Mouse (Mus musculus) midbrain, embryonic 16.5 days (tissue): ENCODE data around the gene Pttg1. TPM values are rescaled to one million over a fixed set of nuclear protein-coding genes. Genes with fewer than 3 reads are reported as not detected.
A peak's percentile ranks its signal among the peaks of the same experiment; 100 is the strongest.

ENCODE experiments used
- ATAC-seq: fragments of 200-750 bp; cut with Nextera tagmentation; 2 replicates; pipeline ENCODE4 v1.8.0; 2017; ENCODE audit warnings: moderate TSS enrichment
- H3K27ac ChIP-seq: fragments of 300-500 bp; sonication (generic); 2 replicates; pipeline ENCODE4 v1.5.1; 2014; ENCODE audit warnings: mild to moderate bottlenecking, low read length, mixed read lengths
- H3K27me3 ChIP-seq: fragments of 300-500 bp; sonication (generic); 2 replicates; pipeline ENCODE4 v1.6.1; 2014; ENCODE audit warnings: low read depth, low read length, mixed read lengths; ENCODE audit not compliant: control insufficient read depth, insufficient read depth
- H3K36me3 ChIP-seq: fragments of 300-500 bp; sonication (generic); 2 replicates; pipeline ENCODE4 v1.6.1; 2014; ENCODE audit warnings: mild to moderate bottlenecking, low read length, moderate library complexity, mixed read lengths; ENCODE audit not compliant: control insufficient read depth, insufficient read depth
- H3K4me1 ChIP-seq: fragments of 300-500 bp; sonication (generic); 2 replicates; pipeline ENCODE4 v1.6.1; 2014; ENCODE audit warnings: mild to moderate bottlenecking, low read length, mixed read lengths; ENCODE audit not compliant: control insufficient read depth, insufficient read depth
- H3K4me2 ChIP-seq: fragments of 300-500 bp; sonication (generic); 2 replicates; pipeline ENCODE4 v1.6.1; 2014; ENCODE audit warnings: mild to moderate bottlenecking, low read length, mixed read lengths
- H3K4me3 ChIP-seq: fragments of 300-500 bp; sonication (generic); 2 replicates; pipeline ENCODE4 v1.5.1; 2014; ENCODE audit warnings: low read depth, mild to moderate bottlenecking, low read length, moderate library complexity, mixed read lengths
- H3K9ac ChIP-seq: fragments of 300-500 bp; sonication (generic); 2 replicates; pipeline ENCODE4 v1.6.1; 2014; ENCODE audit warnings: low read depth, low read length, mixed read lengths
- H3K9me3 ChIP-seq: fragments of 300-500 bp; sonication (generic); replicated peaks from 2 replicates; pipeline ENCODE4 v1.6.1; 2014; ENCODE audit warnings: mild to moderate bottlenecking, low read length, mixed read lengths; ENCODE audit not compliant: control insufficient read depth, poor library complexity, severe bottlenecking
- WGBS: fragments of 180-500 bp; shearing (Covaris S2); extraction: QIAGEN DNeasy Blood & Tissue Kit; methylation state at CpG from one replicate; pipeline ENCODE4 v1.1.7; 2014; 5-methylcytosine and 5-hydroxymethylcytosine counted together
- polyA plus RNA-seq: library from polyadenylated mRNA; unstranded; fragments of >200 nt; fragmentation: Nextera tagmentation; extraction: Ambion mirVana; gene quantifications from 2 replicates; pipeline ENCODE4 v1.2.1, GENCODE M21; 2015

The Pttg1 gene
- polyA plus RNA-seq, 1 experiment from 2014 or later, result 53.2 TPM

DNA sequence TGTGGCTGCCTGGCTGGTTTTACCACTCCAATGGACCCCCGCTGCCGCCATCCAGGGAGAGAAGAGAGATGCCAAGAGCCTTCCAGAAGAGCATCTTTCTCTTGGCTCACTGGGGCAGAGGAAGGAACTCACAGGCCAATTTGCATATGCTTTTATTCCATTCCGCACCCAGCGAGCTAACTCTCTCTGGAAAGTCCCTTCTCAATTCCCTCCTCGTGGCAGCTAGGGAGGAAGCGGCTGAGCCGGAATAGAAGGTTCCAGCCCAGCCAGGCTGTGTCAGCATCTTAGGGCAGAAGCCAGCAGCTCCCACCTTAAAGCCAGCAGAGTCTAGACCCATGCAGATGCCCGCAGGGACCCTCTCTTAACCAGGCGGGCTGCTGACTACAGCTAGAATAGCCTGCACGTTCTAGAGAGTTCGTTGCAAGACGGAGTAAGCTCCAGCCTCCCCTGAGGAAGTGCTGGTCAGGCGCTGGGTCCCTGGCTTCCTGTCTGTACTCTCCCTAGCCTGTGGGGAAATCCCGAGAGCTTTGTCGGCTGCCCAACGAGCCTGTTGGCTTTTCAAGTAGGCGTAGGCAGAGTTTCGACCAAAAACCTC, 40.9 kb downstream of the Pttg1 start:
- H3K4me2 ChIP-seq, result peak overlapping the region; percentile 73
- H3K9me3 ChIP-seq, result no peaks in the 10 kb centered on the region
- peak; percentile 84 for ATAC-seq
- WGBS, result 1% methylated on average over 18 of the region's 18 CpGs
- H3K4me3 ChIP-seq, result peak overlapping the region; percentile 38
- H3K4me1 ChIP-seq, result peaks cover 11% of the 10 kb centered on the region
- no peaks in the 10 kb centered on the region for H3K36me3 ChIP-seq
- H3K27me3 ChIP-seq, result no peaks in the 10 kb centered on the region
- H3K27ac ChIP-seq, result peak overlapping the region; percentile 80
- H3K9ac ChIP-seq, result peak overlapping the region; percentile 63

DNA sequence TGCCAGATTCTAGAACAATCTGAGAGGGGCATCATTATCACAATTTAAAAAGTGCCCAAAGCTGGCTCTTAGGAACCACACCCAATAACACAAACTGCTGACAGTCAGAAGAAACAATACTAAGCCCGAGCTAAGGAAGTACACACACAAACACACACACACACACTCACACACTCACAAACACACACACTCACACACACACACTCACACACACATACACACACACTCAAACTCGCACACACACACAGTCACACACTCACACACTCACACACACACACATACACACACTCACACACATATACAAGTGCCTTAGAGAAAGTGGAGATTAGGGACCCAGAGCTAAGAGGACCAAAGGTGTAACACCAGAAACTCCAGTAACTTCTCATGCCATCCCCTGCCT, 42.5 kb downstream of the Pttg1 start:
- no peaks in the 10 kb centered on the region for H3K36me3 ChIP-seq
- H3K27me3 ChIP-seq, result no peaks in the 10 kb centered on the region
- no peaks in the 10 kb centered on the region for H3K9me3 ChIP-seq
- H3K4me2 ChIP-seq, result no peak overlapping the region
- no peak for ATAC-seq
- H3K4me1 ChIP-seq, result peaks cover 11% of the 10 kb centered on the region
- no peak overlapping the region for H3K27ac ChIP-seq
- WGBS, result 89% methylated on average over 2 of the region's 2 CpGs
- no peak overlapping the region for H3K9ac ChIP-seq
- no peak overlapping the region for H3K4me3 ChIP-seq

DNA sequence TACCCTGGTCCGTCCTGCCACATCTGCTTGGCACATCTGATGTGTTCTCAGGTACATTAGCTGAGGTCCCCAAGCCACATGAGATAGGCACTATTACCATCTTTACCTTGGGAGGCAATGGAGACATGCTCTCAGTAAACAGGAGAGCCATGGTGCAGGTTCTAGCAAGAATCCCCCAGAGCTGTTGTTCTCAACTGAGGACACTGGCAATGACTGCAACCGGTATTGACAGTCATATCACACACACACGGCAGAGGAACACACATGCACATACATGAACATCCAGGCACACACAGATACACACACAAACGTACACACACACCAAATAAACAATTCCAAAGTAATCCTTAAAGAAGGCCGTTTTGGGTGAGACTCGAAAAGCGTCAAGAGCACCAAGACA, 45.1 kb downstream of the Pttg1 start:
- no peak overlapping the region for H3K4me3 ChIP-seq
- H3K9me3 ChIP-seq, result no peaks in the 10 kb centered on the region
- no peaks in the 10 kb centered on the region for H3K27me3 ChIP-seq
- no peak overlapping the region for H3K9ac ChIP-seq
- H3K27ac ChIP-seq, result no peak overlapping the region
- ATAC-seq, result no peak
- peaks cover 11% of the 10 kb centered on the region for H3K4me1 ChIP-seq
- H3K36me3 ChIP-seq, result no peaks in the 10 kb centered on the region
- no peak overlapping the region for H3K4me2 ChIP-seq
- WGBS, result 89% methylated on average over 7 of the region's 7 CpGs

DNA sequence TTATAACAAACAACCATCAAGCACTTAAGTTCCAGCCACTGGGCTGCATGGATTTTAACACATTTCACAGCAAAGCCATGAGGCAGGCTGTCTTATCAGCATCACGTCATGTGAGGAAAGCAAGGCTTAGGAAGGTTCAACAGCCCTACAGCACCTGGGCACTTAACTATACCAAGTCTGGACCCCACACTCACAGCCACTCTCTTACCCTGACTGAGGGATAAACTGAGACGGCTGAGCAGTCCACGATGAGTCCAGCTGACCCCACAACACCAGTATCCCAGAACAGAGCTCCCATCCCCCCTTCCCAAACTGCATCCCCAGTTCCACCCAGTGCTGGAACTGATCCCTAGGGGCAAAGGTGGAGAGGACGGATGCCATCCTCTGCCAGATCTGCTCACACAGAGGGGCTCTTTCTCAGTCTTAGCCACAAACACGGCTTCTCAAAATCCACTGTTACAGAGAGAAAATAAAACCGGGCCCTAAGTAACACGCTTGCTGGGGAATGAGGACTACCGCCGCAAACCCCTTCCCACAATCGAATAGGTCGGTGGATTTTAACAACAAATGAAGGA, 46.1 kb downstream of the Pttg1 start:
- H3K27me3 ChIP-seq, result no peaks in the 10 kb centered on the region
- no peaks in the 10 kb centered on the region for H3K36me3 ChIP-seq
- H3K4me1 ChIP-seq, result peaks cover 4% of the 10 kb centered on the region
- no peak overlapping the region for H3K4me2 ChIP-seq
- no peak overlapping the region for H3K9ac ChIP-seq
- no peak overlapping the region for H3K27ac ChIP-seq
- 91% methylated on average over 11 of the region's 11 CpGs for WGBS
- H3K9me3 ChIP-seq, result no peaks in the 10 kb centered on the region
- no peak for ATAC-seq
- no peak overlapping the region for H3K4me3 ChIP-seq

DNA sequence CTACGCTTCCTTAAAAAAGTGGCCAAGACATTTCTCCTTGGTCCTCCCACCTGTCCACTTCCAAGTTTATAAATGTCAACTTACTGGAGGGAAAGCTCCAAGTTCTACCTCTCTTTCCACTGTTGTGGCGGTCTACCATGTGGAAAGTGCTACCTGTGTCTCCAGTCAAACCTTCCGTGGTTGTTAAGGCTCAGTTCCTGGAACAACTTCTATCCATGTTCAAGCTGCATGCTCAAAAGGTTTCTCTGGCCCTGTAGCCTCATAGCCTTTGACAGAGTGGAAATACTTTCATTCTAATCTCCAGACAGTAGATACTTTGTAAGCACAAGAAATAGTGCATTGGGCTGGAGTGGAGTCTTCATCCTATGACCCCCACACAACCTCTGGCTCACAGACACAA, 46.6 kb downstream of the Pttg1 start:
- H3K36me3 ChIP-seq, result no peaks in the 10 kb centered on the region
- no peak for ATAC-seq
- WGBS, result 97% methylated on average over 3 of the region's 3 CpGs
- H3K4me1 ChIP-seq, result no peaks in the 10 kb centered on the region
- no peak overlapping the region for H3K9ac ChIP-seq
- H3K4me2 ChIP-seq, result no peak overlapping the region
- H3K27me3 ChIP-seq, result no peaks in the 10 kb centered on the region
- H3K27ac ChIP-seq, result no peak overlapping the region
- no peak overlapping the region for H3K4me3 ChIP-seq
- H3K9me3 ChIP-seq, result no peaks in the 10 kb centered on the region

DNA sequence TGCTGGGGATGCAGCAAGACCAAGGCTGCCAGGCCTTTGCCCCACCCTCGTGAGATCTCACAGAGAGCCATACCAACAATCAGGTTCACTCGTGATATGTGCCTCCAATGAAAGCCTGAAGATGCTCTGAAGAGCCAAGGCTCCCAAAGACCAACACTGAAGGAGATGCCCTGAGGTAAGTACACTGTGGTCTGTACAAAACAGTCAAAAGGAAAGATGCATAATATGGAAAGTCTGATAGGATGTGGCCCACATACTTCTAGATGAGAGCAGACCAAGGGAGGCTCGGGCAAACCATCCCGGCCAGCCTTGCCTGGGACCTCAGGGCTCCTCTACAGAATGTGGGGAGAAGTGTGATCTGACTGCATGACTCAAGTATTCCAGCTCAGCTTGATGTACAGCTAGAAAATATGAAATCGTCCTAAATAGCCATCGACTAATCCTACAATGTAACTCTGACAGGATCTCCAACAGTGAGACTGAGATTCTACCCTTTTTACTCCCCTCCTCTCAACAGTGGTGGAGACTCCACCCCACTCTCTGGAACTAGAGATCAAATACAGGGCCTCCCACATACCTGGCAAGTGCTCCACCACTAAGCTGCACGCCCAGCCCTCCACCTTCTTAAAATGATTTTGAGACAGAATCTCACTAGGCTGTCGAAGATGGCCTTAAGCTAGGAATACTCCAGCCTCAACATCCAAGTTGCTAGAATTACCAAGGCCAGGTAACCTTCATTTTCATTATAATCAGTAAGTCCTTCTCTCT, 48.8 kb downstream of the Pttg1 start:
- H3K27me3 ChIP-seq, result no peaks in the 10 kb centered on the region
- no peaks in the 10 kb centered on the region for H3K36me3 ChIP-seq
- WGBS, result 93% methylated on average over 8 of the region's 8 CpGs
- no peak overlapping the region for H3K4me2 ChIP-seq
- H3K9ac ChIP-seq, result no peak overlapping the region
- H3K4me1 ChIP-seq, result no peaks in the 10 kb centered on the region
- ATAC-seq, result no peak
- H3K27ac ChIP-seq, result no peak overlapping the region
- no peaks in the 10 kb centered on the region; the same call in 1 of the 2 replicates for H3K9me3 ChIP-seq
- H3K4me3 ChIP-seq, result no peak overlapping the region

DNA sequence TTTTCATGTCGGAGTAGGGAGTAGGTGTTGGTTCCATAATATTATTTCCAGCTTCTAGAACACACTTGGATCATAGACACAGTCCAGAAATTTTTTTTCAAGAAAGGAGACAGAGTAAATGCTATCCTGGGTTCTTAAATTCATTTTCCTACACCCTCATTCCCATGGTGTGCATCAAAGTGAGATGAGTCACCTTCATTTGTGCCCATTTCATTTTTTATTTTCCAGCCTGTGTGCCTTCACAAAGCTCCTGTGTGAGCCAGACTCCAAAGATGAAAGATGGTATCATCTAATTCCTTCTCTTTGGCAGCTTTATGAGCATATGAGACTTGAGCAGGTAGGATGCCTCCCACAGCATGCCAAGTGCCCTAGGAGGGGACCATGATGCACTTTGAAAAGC, 49.5 kb downstream of the Pttg1 start:
- Histone ChIP-seq H3K27me3 (no peaks in the 10 kb centered on the region), H3K36me3 (no peaks in the 10 kb centered on the region), H3K9me3 (no peaks in the 10 kb centered on the region; the same call in 1 of the 2 replicates), H3K4me3 (no peak overlapping the region), H3K27ac (no peak overlapping the region), H3K4me2 (no peak overlapping the region), H3K4me1 (no peaks in the 10 kb centered on the region), H3K9ac (no peak overlapping the region)
- ATAC-seq, result no peak
- WGBS, result 94% methylated on average over 1 of the region's 1 CpGs

DNA sequence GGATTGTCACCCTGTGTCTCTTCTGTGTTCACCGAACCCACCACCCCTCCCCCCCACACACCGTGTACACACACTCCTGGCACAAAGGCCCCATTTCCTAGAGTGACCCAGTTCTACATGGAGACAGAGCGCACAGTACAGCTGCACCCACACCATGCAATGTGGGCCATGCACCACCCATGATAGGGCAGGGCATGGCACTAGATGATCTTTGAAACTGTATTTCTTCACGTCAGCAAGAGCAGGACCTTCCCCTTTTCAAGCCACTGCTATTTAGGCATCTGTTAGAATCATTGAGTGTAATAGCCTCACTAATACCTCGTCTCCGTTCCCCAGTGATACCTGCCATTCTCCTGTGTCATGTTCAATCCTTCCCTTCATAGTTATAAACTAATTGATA, 51.1 kb downstream of the Pttg1 start:
- 92% methylated on average over 6 of the region's 6 CpGs for WGBS
- Histone ChIP-seq H3K4me2 (no peak overlapping the region), H3K27ac (no peak overlapping the region), H3K4me3 (no peak overlapping the region), H3K27me3 (no peaks in the 10 kb centered on the region), H3K9ac (no peak overlapping the region), H3K9me3 (no peaks in the 10 kb centered on the region; the same call in 1 of the 2 replicates), H3K36me3 (no peaks in the 10 kb centered on the region), H3K4me1 (no peaks in the 10 kb centered on the region)
- no peak for ATAC-seq

DNA sequence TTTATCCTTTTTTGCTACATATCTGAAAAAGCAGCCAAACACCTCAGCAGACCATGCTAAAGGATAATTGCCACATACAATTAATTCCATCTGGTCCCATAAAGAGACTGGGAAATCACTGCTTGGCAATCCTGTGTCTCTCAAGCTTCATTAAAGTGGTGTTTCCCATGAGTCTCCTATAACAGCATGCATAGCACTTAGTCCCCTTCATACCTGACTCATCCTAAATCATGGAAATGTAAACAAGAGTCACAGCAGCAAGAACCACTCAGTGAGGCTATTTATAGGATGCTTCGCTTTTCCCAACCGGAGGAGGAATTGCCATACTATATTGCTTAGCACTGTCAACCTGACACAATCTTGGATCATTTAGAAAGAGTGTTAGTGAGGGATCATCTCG, 52.7 kb downstream of the Pttg1 start:
- 90% methylated on average over 3 of the region's 3 CpGs for WGBS
- H3K9me3 ChIP-seq, result no peaks in the 10 kb centered on the region; the same call in 1 of the 2 replicates
- no peak overlapping the region for H3K9ac ChIP-seq
- no peaks in the 10 kb centered on the region for H3K36me3 ChIP-seq
- H3K4me1 ChIP-seq, result no peaks in the 10 kb centered on the region
- H3K4me3 ChIP-seq, result no peak overlapping the region
- no peaks in the 10 kb centered on the region for H3K27me3 ChIP-seq
- H3K4me2 ChIP-seq, result no peak overlapping the region
- no peak overlapping the region for H3K27ac ChIP-seq
- no peak for ATAC-seq
